Mouse (Mus musculus): ENCODE data around the gene Gosr1.

DNA sequence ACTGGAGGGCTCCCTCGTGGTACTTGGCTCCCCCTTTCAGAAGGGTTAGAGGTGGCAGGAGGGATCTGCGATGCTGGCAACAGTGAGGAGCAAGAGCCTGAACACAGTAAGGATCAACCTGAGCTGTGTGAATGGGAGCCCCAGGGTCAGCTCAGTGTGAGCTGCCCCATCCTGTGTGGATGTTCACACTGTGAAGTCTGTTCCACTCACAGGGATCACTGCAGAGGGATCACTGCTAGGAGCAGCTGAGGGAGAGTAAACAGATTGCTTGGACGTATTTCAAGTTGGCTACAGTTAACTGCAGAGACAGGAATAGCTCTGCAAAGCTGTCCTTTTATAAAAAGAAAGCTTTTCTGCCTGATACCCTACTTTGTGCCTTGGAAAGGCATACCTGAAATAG is 46.1 kb upstream of the Gosr1 start:
- TF ChIP-seq CTCF (IDR thresholded peaks at IDR 0.05) (no peak), EP300 (IDR thresholded peaks at IDR 0.05; ENCODE audit: insufficient read depth, low read depth, low read length) (no peak), POLR2A (IDR thresholded peaks at IDR 0.05; ENCODE audit: insufficient read depth, low read depth, low read length) (no peak)

Data from heart, adult 2 months (tissue).